Mouse (Mus musculus) liver, adult (tissue): ENCODE measurements around the gene Ldlrad3.

ENCODE experiments used
- GATA4 ChIP-seq: IDR thresholded peaks from 2 replicates; pipeline ENCODE4 v1.6.1; 2014; ENCODE audit warnings: mild to moderate bottlenecking, low read length; ENCODE audit not compliant: insufficient replicate concordance

Ldlrad3 gene

GRCm38 (mm10) chr2:102091516-102092350 lies 94.5 kb downstream of the Ldlrad3 start:
- TF ChIP-seq GATA4: no peak

GRCm38 (mm10) chr2:102087787-102088186 lies 98.4 kb downstream of the Ldlrad3 start:
- TF ChIP-seq GATA4: no peak

GRCm38 (mm10) chr2:102086583-102086982 lies 99.6 kb downstream of the Ldlrad3 start:
- TF ChIP-seq GATA4: no peak

GRCm38 (mm10) chr2:102082782-102083181 lies 103.4 kb downstream of the Ldlrad3 start:
- no peak for TF ChIP-seq GATA4

- no peak for TF ChIP-seq GATA4
Observed at GRCm38 (mm10) chr2:102077554-102077953, 108.6 kb downstream of the Ldlrad3 start.

GRCm38 (mm10) chr2:102076237-102076636 lies 109.9 kb downstream of the Ldlrad3 start:
- no peak for TF ChIP-seq GATA4

- no peak for TF ChIP-seq GATA4
Observed at GRCm38 (mm10) chr2:102073266-102074037, 112.7 kb downstream of the Ldlrad3 start.

- no peak for TF ChIP-seq GATA4
Observed at GRCm38 (mm10) chr2:102072859-102073258, 113.3 kb downstream of the Ldlrad3 start.

- TF ChIP-seq GATA4: no peak
Observed at GRCm38 (mm10) chr2:102071022-102071717, 115.0 kb downstream of the Ldlrad3 start.

- TF ChIP-seq GATA4: no peak
Observed at GRCm38 (mm10) chr2:102064826-102065441, 121.3 kb downstream of the Ldlrad3 start.

GRCm38 (mm10) chr2:102063906-102064505 lies 122.2 kb downstream of the Ldlrad3 start:
- no peak for TF ChIP-seq GATA4

- TF ChIP-seq GATA4: no peak
Observed at GRCm38 (mm10) chr2:102062861-102063468, 123.2 kb downstream of the Ldlrad3 start.

GRCm38 (mm10) chr2:102061921-102062320 lies 124.3 kb downstream of the Ldlrad3 start:
- no peak for TF ChIP-seq GATA4

- no peak for TF ChIP-seq GATA4
Observed at GRCm38 (mm10) chr2:102057746-102058145, 128.4 kb downstream of the Ldlrad3 start.

- TF ChIP-seq GATA4: no peak
Observed at GRCm38 (mm10) chr2:102057029-102057685, 129.0 kb downstream of the Ldlrad3 start.
